Mouse (Mus musculus) olfactory bulb, adult 2 months (tissue): ENCODE results near the gene Farsa.

Source experiments
- CTCF ChIP-seq: fragments of 200-500 bp; IDR thresholded peaks from 2 replicates; pipeline ENCODE4 v1.5.1; 2012; ENCODE audit warnings: low read depth, mild to moderate bottlenecking, low read length, moderate library complexity; ENCODE audit not compliant: insufficient read depth
- POLR2A ChIP-seq: fragments of 200-500 bp; IDR thresholded peaks from 2 replicates; pipeline ENCODE4 v1.6.1; 2012; ENCODE audit warnings: mild to moderate bottlenecking, low read depth, low read length, moderate library complexity; ENCODE audit not compliant: insufficient read depth

DNA sequence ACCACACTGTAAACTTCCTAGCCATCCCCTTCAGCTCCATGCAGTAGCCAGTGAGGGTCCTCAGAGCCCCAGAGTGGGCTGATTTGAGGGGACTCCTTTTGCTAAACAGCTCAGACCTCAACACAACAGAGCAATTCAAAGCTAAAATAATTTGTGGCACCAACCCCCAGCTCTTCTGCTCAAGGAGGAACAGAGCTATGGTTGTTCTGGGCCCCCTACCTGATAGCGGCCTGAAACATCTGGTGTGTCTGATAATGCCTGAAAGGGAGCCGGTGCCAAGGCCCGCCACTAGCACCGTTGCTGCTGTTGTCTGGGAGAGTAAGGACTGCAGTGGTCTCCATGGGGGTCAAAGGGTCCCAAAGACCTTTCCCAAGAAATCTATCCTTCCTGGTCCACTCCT lies 44.3 kb downstream of the Farsa start:
- no peak for TF ChIP-seq POLR2A
- TF ChIP-seq CTCF, result no peak
